Mouse (Mus musculus) left cerebral cortex, postnatal 4 days (tissue): ENCODE measurements at regions not wholly inside any gene's neighbourhood (a gene's known extent, or its start where the extent isn't known, plus 50 kb on each side); places are given as distances from the start of the nearest gene placed in this dataset.
"Not testable (repeated sequence)": the region's sequence is repeated elsewhere in the genome, so short reads cannot be mapped to it uniquely, and the experiment has no call there.

Experiments
- DNase-seq: peaks from one replicate; pipeline ENCODE4 v3.0.0-alpha.2; 2022
- intact Hi-C: fragments of 180-260 bp; cut with DNase I; formaldehyde crosslinking; loops from one replicate; pipeline ENCODE4 v1.15.1; 2025

DNA sequence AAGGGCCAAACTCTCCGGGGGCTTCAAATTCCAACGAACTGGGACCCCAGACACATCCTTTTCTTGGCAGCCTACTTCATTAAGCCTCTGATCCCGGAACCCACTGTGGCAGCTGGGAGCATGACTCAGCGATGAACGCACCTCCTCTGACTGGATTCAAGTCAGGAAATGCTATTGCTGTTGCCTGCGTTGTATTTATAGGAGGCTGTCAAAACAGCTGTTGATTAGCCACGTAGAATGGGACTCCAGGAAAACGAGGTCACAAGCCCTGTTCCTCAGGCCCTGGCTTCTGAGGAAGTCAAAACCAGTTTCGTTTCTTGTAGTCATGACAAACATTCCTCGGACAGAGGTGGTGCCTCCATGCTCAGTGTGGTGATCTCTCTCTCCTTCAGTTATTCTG lies 295.0 kb downstream of the Diras2 start:
- DNase-seq = no peak
- intact Hi-C loops = no loop called here

DNA sequence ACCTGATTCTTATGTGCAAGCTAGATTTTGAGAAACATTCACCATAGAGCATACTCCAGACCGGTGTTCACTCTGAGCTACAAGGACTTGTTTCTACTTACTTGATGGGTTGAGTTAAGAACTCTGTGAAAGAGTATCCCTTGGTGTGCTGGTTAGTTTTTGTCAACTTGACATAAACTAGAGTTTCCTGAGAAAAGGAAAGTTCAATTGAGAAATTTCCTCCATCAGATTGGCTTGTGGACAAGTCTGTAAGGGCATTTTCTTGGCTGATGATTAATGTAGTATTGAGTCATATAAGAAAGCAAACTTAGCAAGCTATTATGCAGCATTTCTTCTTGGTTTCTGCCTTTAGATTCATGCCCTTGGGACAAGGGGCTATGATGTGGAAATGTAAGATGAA lies 291.5 kb downstream of the Diras2 start:
- intact Hi-C loops = no loop called here
- DNase-seq = no peak

DNA sequence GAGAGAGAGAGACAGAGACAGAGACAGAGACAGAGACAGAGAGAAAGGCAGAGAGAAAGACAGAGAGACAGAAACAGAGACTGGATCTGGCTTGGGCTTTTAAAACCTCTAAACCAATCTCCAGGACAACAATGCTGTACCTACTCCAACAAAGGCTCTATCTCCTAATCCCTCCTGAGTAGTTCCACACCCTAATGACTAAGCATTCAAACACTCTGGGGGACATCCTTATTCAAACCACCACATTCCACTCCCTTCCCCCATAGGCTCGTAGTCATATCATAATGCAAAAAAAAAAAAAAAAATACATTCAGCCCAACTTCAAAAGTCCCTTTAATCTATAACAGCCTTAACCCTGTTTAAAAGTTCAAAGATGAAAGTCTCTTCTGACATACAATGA lies 289.3 kb downstream of the Diras2 start:
- intact Hi-C loops = no loop called here
- no peak for DNase-seq

DNA sequence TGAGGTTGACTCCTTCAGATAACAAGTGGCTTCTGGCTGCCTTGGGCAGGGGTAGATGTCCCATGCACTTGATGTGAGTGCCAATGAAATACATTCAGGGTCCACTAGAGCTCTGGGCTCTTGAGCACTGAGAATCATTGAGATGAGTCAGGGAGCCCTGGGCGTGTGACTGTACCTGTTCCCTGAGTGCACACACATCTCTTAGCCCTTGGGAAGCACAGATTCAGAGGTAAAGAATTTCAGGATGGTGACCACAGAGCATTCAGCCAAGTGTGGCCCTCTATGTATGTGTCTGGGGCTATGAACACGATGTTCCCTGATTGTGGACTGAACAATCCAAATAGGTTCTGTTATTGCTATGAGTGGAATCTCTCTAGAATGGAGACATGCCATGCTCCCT lies 281.6 kb downstream of the Diras2 start:
- DNase-seq = no peak
- intact Hi-C loops = no loop called here

DNA sequence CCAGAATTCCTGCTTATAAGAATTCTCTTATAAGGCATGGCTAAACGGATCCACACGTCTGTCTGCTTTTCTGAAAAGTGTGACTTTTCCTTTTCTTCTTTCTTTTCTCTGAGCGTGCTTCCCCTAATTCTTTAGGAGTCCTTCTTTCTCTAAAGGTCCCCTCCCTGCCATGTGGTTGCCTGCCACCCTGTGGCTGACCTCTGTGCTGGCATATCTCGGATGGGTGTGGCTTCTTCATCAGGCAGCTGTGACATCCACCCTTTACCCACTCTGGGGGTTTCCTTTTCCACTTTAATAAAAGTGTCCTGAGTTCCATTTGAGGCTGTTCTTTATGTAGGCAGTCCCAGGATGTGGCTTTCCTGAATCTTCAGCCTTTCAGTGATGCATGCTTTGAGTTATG lies 280.7 kb downstream of the Diras2 start:
- intact Hi-C loops = loop anchor here (10.0 kb wide), 1 partner anchor 314 kb away; no protein-coding TSS in a partner anchor
- DNase-seq = no peak

DNA sequence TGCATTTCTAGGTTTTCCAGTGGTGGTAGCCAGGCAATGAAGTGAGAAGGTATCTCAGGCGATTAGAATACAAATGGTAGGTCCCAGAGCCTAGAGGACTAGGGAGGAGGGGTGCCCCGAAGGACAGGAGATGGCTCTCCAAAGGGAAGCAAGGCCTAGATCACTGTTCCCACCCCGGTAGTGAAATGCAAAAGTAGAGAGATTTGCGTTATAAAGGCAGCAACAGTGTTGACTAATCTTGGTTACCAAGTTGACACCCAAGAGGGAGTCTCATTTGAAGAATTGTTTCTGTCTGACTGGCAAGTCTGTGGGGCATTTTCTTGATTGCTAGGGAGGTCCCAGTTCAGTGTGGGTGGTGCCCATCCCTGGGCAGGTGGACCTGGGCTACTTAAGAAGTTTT lies 278.8 kb downstream of the Diras2 start:
- intact Hi-C loops = loop anchor here (10.0 kb wide), 1 partner anchor 312 kb away; no protein-coding TSS in a partner anchor
- DNase-seq = no peak

DNA sequence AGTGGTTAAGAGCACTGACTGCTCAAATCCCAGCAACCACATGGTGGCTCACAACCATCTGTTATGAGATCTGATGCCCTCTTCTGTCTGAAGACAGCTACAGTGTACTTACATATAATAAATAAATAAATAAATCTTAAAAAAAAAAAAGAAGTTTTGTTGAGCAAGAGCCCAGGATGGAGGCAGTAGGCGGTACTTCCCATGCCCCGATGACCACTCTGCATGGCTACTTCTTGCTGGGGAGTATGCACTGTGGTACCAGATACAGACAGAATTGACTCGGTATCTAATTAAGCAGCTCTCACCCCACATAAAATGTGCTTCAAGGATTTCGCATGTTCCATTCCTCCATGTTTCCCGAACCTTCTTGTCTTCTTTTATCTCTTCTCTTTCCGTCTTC lies 278.4 kb downstream of the Diras2 start:
- DNase-seq = not testable (repeated sequence)
- intact Hi-C loops = loop anchor here (10.0 kb wide), 1 partner anchor 312 kb away; no protein-coding TSS in a partner anchor

DNA sequence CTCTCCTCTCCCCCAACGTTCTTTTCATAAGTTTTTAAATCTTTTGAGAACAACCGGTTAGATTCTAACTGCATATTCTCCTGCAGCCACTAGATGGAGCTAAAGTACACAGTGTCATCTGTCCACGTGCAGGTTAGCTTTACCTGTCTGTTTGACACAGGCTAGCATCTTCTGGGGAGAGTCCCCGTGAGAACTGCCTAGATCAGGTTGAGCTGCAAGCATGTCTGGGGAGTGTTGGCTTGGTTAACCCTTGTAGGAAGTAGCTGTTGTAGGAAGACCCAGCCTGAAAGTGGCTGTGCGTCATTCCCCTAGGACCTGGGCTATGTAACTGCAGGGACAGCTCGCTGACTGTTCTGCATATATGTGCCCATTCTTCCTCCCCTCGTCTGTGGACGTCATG lies 277.9 kb downstream of the Diras2 start:
- no peak for DNase-seq
- intact Hi-C loops = loop anchor here (10.0 kb wide), 1 partner anchor 312 kb away; no protein-coding TSS in a partner anchor

DNA sequence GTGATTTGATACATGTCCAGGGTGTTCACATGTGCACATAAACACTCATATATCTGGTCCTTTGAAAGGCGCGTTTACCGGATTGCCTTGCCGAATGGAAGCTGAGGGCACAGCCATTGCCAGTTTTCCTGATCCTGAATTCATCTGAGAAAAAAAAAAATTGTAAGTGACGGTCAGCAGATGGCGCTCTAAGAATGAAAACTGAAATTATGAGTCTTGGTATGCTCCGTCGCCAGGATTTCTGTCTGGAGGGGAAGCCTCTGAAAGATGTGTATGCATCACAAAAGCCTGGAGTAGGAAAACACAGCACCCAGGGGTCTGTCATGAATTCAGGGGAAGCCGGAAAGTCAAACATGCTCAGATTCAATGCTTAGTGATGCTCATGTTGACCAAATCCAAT lies 276.9 kb downstream of the Diras2 start:
- intact Hi-C loops = loop anchor here (2.0 to 10.0 kb wide), 2 partner anchors 311 to 375 kb away; no protein-coding TSS in a partner anchor
- peak; percentile 42 for DNase-seq

DNA sequence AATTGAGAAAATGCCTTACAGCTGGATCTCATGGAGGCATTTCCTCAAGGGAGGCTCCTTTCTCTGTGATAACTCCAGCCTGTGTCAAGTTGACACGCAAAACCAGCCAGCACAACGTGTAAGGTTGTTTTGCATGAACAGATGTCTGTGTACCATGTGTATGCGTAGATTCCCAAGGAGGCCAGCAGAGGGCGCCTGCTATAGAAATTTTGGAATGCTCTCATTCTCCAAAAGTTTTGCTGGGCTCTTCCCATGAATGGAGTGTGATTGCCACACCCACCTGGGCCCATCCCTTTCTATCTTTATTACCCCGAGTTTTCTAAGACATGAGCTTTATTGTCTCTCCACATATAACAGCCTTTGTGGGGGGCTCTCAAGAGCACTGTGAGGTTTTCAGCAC lies 275.4 kb downstream of the Diras2 start:
- intact Hi-C loops = loop anchor here (2.0 to 10.0 kb wide), 3 partner anchors 282 to 373 kb away; no protein-coding TSS in a partner anchor
- DNase-seq = peak; percentile 38

DNA sequence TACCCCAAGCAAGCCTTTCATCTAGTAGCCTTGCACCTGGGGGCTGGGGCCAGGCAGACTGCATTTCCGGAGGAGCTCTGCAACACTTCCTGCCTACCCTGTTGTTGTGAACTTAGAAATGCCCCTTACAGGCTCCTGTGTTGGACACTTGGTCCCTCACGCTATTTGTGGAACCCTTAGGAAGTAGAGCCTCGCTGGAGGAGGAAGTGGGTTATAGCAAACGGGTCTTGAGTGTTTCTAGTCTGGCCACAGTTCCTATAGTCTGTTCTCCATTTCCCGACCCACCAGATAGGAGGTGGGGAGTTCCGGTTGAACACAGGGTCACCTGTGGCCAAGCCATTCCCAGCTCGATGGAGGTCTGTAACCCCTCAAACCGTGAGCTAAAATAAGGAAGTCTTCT lies 272.7 kb downstream of the Diras2 start:
- intact Hi-C loops = loop anchor here (5.0 to 10.0 kb wide), 2 partner anchors 279 to 306 kb away; no protein-coding TSS in a partner anchor
- no peak for DNase-seq

DNA sequence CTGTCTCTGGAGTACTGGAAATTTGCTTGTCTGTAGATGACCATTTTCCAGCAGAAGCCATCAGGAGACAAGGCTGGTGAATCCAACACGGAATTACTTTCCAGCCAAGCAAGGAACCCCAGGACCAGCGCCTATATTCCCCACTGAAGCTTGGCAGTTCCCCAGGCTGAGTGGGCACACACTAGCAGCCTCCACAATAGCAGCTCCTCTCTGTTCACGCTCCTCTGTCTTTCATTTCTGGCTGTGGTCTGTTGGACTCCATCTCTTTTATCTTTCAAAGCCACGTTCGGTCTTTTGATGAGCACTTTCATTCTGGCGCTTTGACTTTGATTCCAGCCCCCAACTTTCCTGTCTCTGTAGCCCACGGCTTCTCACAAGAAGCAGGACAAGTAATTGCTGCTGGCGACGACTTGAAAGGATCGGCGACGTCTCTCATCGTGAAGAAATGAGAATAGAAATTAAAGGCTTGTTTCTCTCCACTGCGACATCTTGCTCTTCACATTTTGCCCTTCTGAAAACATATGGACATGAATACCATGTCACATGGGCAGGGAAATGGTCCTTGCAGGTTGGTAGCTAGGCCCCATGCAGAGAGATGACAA lies 268.0 kb downstream of the Diras2 start:
- DNase-seq = no peak
- intact Hi-C loops = no loop called here

DNA sequence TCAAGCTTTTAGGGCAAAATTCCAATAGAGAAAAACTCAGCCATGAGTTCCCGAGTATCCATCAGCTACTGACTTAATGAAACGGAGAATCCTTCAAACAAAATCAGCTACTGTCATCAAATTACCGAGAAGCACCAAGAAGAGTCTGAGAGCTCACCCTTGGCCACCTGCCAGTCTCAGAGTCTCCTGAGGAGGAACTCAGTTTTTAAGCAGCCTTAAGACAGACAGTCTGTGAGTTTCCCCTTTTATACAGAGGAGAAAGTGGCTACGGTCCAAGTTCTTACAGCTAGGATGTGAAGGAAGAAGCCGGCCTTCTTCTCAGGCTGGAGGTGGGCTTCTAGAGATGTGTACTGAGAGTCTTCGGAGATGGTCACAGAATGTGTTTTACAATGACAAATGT lies 262.8 kb downstream of the Diras2 start:
- intact Hi-C loops = no loop called here
- DNase-seq = peak; percentile 32

DNA sequence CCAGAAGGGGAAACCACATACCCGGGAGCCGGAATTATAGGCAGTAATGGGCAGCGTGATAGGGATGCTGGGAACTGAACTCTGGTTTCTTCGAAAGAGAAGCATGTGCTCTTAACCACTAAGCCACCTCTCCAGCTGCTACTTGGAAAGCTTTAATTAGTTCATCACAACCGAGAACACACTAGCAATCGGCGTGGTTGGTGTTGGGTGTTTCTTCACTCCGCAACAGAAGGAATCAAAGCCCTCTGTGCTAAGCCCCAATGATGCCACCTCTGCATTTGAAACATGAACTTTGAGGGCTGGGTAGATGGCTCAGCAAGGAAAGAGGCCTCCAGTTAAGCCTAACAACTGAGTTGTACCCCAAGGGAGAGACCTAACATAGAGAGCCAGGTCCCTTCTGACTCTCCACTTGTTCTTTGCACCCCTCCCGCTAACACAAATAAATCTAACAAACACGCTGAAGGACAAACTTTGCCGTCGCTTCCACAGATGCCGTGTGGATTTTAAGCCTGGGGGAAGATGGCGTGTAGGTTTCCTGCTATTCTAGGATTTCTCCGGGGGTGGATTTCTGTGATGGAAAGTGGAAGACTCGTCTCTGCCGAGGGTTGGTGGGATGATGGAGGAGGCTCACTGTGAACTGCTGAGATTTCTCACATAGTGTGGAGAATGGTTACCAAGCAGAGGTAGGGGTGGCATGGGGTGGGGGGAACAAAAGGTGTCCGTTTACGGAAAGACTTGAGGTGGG lies 257.4 kb downstream of the Diras2 start:
- intact Hi-C loops = loop anchor here (5.0 to 10.0 kb wide), 2 partner anchors 106 to 161 kb away; no protein-coding TSS in a partner anchor
- DNase-seq = no peak

DNA sequence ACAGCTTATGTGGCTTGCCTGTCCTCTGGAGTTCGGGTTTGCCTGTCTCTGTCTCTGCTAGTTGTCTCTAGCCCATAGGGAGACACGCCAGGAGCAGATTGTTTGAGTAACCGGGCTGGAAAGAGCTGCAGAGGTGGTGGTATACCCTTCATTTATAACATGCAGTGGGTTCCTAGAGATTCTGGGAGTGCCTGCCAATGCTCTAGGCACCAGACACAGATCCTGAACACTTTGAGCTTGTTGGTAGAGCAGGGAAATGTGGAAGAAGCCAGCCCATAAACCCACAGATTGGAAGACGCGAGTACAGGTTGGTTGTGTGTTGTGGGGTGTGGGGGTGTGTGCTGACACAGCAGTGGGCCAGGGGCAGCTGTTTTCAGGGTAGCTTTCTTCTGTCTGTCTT lies 255.9 kb downstream of the Diras2 start:
- intact Hi-C loops = loop anchor here (5.0 to 10.0 kb wide), 2 partner anchors 160 to 247 kb away; no protein-coding TSS in a partner anchor
- no peak for DNase-seq

DNA sequence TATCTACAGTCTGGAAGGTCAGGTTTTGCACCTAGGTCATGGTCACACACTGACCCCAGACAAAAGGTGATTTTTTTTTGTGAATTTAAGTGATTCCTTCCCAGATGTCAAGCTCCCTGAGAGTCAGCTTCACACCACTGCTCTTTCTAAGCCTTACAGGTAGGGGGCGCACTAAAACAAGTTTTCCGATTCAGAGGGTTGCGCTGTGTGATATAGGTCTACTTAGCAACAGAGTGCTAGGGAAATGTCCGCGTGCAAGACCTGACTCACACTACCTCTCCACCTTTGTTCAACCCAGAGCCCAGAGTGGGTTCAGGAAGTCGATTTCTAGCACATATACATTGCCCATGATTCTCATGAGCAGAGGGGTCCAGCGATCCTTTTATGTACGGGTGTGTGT lies 255.4 kb downstream of the Diras2 start:
- intact Hi-C loops = loop anchor here (5.0 to 10.0 kb wide), 2 partner anchors 159 to 247 kb away; no protein-coding TSS in a partner anchor
- DNase-seq = peak; percentile 50

DNA sequence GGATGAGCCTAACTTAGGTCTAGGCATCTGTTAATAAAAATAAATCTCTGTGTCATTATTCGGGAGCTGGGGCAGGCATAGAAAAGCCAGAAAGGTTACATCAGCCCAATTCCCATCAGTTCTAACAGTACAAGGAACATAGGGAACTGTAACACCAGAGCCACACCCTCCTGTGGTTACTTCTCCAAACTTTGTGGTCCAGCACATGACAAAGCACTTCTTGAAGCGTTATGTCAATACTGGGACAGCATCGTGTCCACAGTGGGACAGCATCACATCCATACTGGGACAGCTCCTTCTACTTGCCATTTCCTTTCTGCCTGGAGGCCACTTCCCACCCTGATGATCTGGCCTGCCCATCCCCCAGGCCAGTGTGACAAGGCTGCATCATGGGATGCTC lies 253.9 kb downstream of the Diras2 start:
- intact Hi-C loops = loop anchor here (5.0 to 10.0 kb wide), 2 partner anchors 158 to 245 kb away; no protein-coding TSS in a partner anchor
- DNase-seq = no peak

DNA sequence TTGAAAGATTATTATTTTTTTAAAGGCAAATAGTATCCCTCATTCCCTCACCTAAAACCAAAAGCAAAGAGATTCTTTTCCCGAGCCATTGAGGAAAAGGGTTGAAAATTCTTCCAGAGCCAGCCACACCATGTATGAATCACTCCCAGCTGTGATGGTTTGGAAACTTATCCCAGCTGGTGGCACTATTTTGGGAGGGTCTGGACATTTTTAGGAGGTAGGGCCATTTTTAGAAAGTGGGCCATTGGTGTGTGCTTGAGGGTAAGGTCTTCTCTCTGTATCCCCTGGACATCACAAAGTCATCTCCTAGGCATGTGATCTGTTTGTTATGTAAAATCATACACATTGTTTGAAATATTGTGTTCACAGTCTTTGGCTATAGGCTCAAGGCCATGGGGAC lies 252.2 kb downstream of the Diras2 start:
- intact Hi-C loops = loop anchor here (5.0 to 10.0 kb wide), 2 partner anchors 156 to 243 kb away; no protein-coding TSS in a partner anchor

DNA sequence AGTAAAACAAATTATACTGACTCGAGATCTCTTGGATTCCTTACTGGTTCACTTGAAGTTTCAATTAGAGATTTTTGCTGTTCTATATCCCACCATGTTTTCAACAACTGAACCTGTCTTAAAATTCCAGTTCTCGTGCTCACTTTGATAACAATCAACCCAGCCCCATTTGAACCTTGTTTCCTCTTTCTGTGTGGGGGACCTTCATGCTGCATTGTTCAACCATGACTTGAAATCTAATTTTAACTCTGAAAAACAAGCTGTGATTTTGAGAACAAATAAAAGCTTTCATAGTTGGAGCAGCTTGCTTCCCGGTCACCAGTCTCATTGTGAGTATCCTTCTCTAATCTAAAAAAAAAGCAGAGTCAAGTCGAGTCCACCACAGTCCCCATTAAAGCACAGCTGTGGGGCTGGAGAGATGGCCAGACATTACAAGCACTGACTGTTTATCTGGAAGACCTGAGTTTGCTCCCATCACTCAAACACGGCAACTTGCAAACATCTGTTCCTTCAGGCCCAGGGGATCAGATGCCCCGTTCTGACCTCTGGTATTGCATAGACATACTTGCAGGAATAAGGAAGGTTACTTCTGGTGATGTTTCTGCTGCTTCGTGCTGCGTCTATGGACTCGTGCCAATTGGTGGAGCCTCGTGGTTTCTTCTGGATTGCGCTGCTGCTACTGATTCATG lies 251.7 kb downstream of the Diras2 start:
- no peak for DNase-seq
- intact Hi-C loops = loop anchor here (5.0 to 10.0 kb wide), 2 partner anchors 155 to 243 kb away; no protein-coding TSS in a partner anchor

More for the DNA sequence above, 252.2 kb downstream of the Diras2 start:
- no peak for DNase-seq

DNA sequence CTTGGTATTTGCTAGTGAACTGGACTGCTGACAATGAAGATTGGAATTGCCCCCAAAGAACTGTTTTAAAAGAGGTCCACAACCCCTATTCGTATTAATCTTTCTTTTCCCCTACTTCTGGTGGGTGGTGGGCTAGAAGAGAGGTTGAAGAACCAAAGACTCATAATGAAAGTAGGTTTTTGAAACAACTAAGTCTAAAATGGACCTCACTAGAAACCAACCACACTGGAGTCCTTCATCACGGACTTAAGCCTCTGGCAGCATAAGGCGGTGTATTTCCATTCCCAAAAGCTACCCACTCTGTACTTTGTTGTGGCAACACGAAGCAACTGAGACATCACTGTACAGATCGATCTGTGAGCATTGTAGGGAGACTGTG lies 251.1 kb downstream of the Diras2 start:
- intact Hi-C loops = loop anchor here (5.0 to 10.0 kb wide), 2 partner anchors 155 to 242 kb away; no protein-coding TSS in a partner anchor
- no peak for DNase-seq

DNA sequence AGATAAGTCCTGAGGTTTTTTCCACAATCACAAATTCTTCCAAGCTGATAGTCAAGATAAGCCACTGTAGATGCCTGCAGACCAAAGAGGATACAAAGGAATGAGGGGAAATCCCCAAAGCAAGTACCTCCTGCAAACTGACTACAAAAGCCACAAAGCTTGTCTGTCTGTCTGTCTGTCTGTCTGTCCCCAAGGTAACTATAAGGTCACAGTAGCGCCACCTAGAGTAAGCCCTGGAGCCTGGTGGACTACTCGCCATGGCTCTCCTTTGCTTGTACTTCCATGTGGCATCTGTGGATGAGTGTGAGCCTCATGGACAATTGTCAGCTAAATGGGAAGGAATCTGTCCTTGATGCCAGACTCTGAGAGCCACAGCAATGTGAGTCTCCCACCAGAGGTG lies 249.8 kb downstream of the Diras2 start:
- no peak for DNase-seq
- intact Hi-C loops = no loop called here
